Mouse (Mus musculus) CD4-positive helper T cell, adult 2 months (primary cell): Measurements from ENCODE around the gene Dlgap4.

Experiments
- DNase-seq: peaks from one replicate; pipeline ENCODE4 v3.0.0-alpha.2; 2012; ENCODE audit warnings: low read depth, missing footprints, low spot score

The Dlgap4 gene

GRCm38 (mm10) chr2:156613541-156614257, at the start of gene Dlgap4:
Gene Dlgap4, plus strand, starts transcription at chr2:156613705.
- no peak for DNase-seq

DNA sequence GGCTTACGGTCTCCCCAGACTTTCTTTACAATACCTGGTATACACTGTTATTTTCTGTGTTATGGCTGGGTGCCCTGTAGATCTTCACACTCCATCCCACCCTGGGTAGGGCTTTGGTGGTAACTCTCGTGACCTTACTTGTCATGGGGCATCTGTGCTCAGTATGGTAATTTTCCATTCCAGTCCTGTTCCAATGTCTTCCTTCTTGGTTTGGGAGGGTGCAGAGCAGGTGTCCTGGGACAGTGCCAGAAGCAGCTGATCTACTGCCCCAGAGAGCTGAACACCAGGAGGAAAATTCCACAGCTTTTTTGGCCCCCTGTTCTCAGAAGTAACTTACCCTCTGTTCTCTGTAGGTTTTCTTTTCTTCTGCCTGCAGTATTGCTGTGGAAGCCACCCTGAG, 47.0 kb upstream of the Dlgap4 start:
- no peak for DNase-seq

DNA sequence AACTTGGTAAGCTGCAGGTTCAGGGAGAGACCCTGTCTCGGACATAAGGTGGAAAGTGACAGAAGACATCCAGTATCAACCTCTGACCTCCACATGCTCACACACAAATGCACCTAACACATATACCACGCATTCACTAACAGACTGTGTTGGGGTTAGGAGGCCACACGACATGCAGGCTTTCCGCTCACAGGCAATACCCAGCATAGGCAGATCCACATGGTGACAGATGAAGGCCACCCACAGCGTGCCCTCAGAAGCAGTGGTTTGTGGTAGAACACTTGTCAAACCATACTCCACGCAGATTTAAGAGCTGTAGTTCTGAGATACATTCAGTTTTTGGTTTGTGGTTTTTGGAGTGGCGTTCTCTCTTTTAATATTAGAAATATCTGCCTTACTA, 44.9 kb upstream of the Dlgap4 start:
- no peak for DNase-seq

DNA sequence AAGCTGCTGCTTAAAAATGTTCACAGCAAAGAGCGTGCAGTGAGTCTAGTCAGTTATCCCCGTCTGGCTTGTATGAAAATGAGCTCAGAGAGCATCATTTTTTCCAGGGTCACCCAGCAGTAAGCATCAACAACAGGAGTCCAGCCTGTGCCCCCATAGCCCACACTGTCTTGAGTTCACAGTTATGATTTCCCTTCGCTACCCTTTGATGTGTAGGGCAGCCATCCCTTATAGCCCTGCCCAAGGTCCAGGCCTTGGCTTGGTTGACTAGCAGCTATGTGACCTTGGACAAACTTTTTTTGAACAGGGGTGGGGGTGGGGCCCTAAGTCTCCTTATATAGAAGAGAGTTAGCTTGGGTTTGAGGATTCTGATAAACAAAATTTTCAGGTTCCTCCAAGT, 44.2 kb upstream of the Dlgap4 start:
- DNase-seq: no peak

DNA sequence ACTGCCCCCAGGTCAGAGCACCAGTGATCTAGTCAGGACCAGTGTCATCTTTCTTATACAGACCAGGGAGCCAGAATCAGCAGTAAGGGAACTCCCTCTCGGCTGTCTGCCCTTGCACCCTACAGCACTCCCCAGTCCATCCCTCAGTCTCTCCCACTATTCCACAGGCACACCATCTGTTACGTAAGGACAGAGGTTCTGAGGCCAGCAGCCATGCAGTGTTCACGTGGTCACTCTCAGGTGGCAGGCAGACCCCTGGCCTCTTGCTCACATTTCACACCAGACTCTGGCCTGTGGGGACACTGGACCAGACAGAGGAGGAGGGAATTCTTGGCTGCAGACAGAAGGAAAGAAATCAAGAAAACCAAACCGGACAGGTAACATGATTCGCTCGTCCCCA, 42.0 kb upstream of the Dlgap4 start:
- no peak for DNase-seq

DNA sequence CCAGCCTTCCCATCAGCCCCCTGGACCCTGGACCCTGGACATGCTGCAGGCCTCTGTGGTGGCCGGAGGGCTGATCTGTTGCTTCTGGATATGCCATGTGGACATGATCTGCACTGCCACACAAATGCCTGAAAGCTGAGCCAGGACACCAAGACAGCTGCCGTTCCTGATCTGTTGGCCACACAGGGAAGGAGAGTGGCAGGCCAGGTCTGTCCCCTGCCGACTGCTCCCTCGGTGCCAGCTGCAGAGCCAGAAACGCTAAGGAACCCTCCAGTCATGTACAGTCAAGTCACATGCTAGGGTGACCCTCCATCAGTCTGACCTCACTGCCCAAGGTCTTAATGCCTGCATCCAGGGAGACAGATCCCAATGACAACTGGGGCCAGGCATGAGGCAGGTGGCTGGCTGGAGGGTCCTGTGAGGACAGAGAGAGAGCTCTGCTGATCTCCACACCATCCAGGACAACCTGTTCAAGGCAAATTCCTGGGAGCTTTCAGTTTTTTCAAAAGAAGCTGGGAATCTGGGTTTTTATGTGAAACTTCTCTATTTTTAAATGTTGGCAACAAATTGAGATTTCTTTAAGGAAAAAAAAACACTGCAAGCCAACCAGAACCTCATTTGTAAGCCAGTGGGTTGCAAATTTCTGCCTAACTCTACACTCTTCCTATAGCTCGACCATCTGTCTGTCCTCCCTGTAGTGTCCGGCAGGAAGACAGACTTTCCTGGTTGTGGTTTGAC, 36.5 kb upstream of the Dlgap4 start:
- DNase-seq: no peak

- DNase-seq: no peak
Measured at GRCm38 (mm10) chr2:156580507-156580906, 33.0 kb upstream of the Dlgap4 start.

DNA sequence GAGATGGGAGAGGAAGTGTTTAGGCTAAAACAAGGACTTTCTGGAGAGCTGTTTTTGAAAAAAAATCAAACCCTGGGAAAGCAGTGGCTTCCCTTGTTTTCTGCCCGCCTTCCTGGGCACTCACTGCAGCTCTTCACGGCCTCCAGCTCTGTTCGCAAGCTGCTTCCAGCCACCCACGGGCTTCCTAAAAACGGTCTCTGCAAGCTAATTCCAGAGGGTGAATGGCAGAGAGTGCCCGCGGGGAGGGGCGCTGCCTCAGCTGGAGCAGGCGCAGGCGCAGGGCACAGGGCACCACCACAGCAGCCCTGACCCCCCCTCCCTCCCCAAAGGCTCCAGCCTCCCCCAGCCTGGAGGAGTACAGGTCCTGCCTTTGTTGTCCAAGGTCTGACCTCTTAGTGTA, 32.3 kb upstream of the Dlgap4 start:
- no peak for DNase-seq

DNA sequence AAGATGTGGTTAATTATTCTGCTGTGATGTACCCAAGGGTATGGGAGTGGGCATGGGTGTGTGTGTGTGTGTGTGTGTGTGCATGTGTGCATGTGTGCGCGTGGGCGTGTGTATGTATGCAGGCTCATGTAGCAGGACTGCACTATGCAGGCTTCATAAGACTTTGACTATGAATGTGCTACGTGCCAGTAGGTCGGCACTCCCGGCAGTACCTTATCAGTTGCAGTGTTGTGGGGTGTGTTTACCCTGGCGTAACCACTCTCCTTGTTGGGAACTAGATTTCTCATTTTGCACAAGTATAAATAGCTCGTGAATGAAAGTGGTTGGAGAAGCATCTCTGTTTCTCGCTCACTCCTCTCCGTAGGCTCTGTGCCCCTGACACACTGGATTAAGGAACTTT, 30.6 kb upstream of the Dlgap4 start:
- no peak for DNase-seq

GRCm38 (mm10) chr2:156584154-156584796, 29.2 kb upstream of the Dlgap4 start:
- DNase-seq: peak; percentile 35

- no peak for DNase-seq
Measured at GRCm38 (mm10) chr2:156584797-156585471, 28.6 kb upstream of the Dlgap4 start.

GRCm38 (mm10) chr2:156589481-156589880, 24.0 kb upstream of the Dlgap4 start:
- DNase-seq: no peak

DNA sequence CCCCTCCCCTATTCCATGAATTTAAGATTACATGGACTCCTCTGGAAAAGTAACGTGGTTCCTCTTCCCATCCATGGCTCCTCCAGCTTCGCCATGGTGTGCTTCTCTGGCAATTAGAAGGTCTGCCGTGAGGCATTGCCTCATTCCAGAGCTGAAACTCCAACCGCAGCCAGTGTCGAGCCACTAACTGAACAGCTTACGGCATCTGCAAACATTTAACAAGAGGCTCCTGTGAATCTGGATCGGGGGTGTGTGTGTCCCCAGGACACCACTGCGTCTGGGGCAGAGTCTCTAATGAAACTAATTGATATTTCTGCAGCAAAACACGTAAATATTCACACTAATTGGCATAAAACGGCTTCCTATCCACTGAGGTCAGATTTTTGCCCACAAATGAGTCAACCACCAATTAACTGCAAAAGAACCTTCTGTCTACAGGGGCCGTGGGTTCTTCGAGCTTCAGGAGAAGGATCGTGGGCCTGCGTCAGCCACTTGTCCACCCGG, 18.5 kb upstream of the Dlgap4 start:
- DNase-seq: no peak

- no peak for DNase-seq
Measured at GRCm38 (mm10) chr2:156602581-156602980, 10.9 kb upstream of the Dlgap4 start.

DNA sequence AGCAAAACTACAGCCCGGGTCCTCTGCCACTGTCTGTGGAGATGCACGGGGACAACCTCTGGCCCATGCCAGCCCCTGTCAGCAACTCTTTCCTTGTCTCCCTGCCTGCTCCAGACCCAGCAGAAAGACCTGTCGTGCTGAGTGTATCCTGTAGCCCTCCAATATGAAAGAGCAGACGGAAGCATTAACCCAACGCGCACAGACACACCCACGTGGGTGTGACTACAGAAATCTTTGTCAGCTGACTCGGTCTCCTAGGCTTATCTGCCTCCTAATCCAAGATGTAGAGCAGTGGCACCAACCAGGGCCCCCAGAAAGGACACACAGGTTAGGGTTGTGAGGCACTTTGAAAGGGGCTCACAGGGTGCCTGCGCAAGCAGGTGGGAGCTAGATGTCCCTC, 9.8 kb upstream of the Dlgap4 start:
- DNase-seq: no peak

- no peak for DNase-seq
Measured at GRCm38 (mm10) chr2:156605144-156605543, 8.4 kb upstream of the Dlgap4 start.

GRCm38 (mm10) chr2:156605971-156606370, 7.5 kb upstream of the Dlgap4 start:
- no peak for DNase-seq

DNA sequence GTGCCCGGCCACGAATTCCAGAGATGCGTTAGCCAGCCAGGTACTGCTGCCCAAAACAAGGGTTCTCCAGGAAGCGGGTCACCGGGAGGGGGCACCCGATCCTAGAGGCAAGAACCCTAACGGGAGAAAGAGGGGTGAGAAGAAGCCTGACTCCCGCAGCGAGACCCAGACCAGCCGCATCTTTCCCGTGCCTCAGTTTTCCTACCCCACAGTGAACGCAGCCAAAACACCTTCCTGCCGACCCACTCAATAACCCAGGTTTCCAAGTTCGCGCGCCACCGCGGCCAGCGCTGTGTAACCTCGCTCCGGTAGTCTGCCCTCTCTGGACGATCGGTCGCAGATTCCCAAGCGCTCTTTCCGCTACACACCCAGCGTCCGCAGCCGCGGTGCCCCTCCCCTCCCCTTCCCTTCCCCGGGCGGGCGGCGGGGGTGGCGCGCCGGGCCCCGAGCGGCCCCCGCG, 394 bp upstream of the Dlgap4 start:
- DNase-seq: peak; percentile 8

- no peak for DNase-seq
Measured at GRCm38 (mm10) chr2:156614258-156614556, 702 bp downstream of the Dlgap4 start.

GRCm38 (mm10) chr2:156614661-156615654, 1.5 kb downstream of the Dlgap4 start:
- no peak for DNase-seq

DNA sequence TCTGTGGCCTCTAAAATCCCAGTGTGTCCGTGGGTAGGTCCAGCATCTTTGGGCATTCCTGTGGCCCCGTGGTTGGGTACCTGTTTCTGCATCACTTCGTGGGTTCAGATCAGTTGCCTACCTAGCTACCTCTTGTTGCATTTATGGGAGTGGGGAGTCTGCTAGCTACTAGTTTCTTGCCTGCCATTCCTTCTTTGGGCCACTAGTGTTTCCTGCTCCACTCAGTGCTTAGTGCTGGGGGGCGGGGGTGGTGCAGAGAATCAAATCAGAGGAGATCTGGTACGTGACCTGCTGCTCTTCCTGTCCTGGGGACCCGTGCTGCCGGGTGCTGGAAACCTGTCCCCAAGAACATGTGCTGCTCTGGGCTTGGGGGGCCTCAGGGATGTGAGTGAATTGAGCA, 3.0 kb downstream of the Dlgap4 start:
- DNase-seq: no peak
